Mouse (Mus musculus): ENCODE measurements around the gene St6galnac6.

Gene St6galnac6

GRCm38 (mm10) chr2:32599409-32599808 lies at the start of gene St6galnac6:
TSS of gene St6galnac6 (plus strand) at chr2:32599709.
- DNase-seq (ENCODE audit: low read depth, low spot score): no peak

GRCm38 (mm10) chr2:32549764-32550163 lies 49.7 kb upstream of the St6galnac6 start:
- DNase-seq (ENCODE audit: low read depth, low spot score): no peak

GRCm38 (mm10) chr2:32551236-32551635 lies 48.3 kb upstream of the St6galnac6 start:
- no peak for DNase-seq (ENCODE audit: low read depth, low spot score)

GRCm38 (mm10) chr2:32553592-32554148 lies 45.8 kb upstream of the St6galnac6 start:
- no peak for DNase-seq (ENCODE audit: low read depth, low spot score)

GRCm38 (mm10) chr2:32555484-32555883 lies 44.0 kb upstream of the St6galnac6 start:
- no peak for DNase-seq (ENCODE audit: low read depth, low spot score)

GRCm38 (mm10) chr2:32556019-32556418 lies 43.5 kb upstream of the St6galnac6 start:
- DNase-seq (ENCODE audit: low read depth, low spot score): no peak

GRCm38 (mm10) chr2:32559570-32559969 lies 39.9 kb upstream of the St6galnac6 start:
- DNase-seq (ENCODE audit: low read depth, low spot score): peak; percentile 81

GRCm38 (mm10) chr2:32566536-32567063 lies 32.9 kb upstream of the St6galnac6 start:
- no peak for DNase-seq (ENCODE audit: low read depth, low spot score)

GRCm38 (mm10) chr2:32568149-32568548 lies 31.4 kb upstream of the St6galnac6 start:
- DNase-seq (ENCODE audit: low read depth, low spot score): no peak

- no peak for DNase-seq (ENCODE audit: low read depth, low spot score)
These were observed 30.6 kb upstream of the St6galnac6 start for GRCm38 (mm10) chr2:32568941-32569340.

GRCm38 (mm10) chr2:32570698-32571494 lies 28.6 kb upstream of the St6galnac6 start, which contains the start of gene Dpm2:
TSS of gene Dpm2 (plus strand) at chr2:32570858.
- DNase-seq (ENCODE audit: low read depth, low spot score): peak; percentile 94

GRCm38 (mm10) chr2:32572196-32572595 lies 27.3 kb upstream of the St6galnac6 start:
- no peak for DNase-seq (ENCODE audit: low read depth, low spot score)

GRCm38 (mm10) chr2:32574497-32574896 lies 25.0 kb upstream of the St6galnac6 start, which contains the start of gene Pip5kl1:
TSS of gene Pip5kl1 (plus strand) at chr2:32574797.
- no peak for DNase-seq (ENCODE audit: low read depth, low spot score)

- DNase-seq (ENCODE audit: low read depth, low spot score): no peak
These were observed 24.5 kb upstream of the St6galnac6 start for GRCm38 (mm10) chr2:32574901-32575585.

- DNase-seq (ENCODE audit: low read depth, low spot score): peak; percentile 75
These were observed 23.8 kb upstream of the St6galnac6 start, which contains the start of gene 9430097D07Rik for GRCm38 (mm10) chr2:32575586-32576160. TSS of gene 9430097D07Rik (minus strand) at chr2:32575684.

- DNase-seq (ENCODE audit: low read depth, low spot score): no peak
These were observed 23.0 kb upstream of the St6galnac6 start for GRCm38 (mm10) chr2:32576532-32576931.

- DNase-seq (ENCODE audit: low read depth, low spot score): no peak
These were observed 21.1 kb upstream of the St6galnac6 start for GRCm38 (mm10) chr2:32578146-32579046.

- peak; percentile 82 for DNase-seq (ENCODE audit: low read depth, low spot score)
These were observed 17.9 kb upstream of the St6galnac6 start for GRCm38 (mm10) chr2:32581450-32582095.

- DNase-seq (ENCODE audit: low read depth, low spot score): no peak
These were observed 16.4 kb upstream of the St6galnac6 start for GRCm38 (mm10) chr2:32582830-32583799.
